Mouse (Mus musculus) midbrain, embryonic 14.5 days (tissue): Measurements from ENCODE around the gene Fam193a. TPM values are rescaled to one million over a fixed set of nuclear protein-coding genes. Genes with fewer than 3 reads are reported as not detected.

Experiments used
- ATAC-seq: fragments of 200-750 bp; cut with Nextera tagmentation; 2 replicates; pipeline ENCODE4 v1.8.0; 2017; ENCODE audit warnings: moderate number of reproducible peaks, moderate library complexity; ENCODE audit not compliant: low FRiP score, low TSS enrichment
- DNase-seq: peaks from one replicate; pipeline ENCODE4 v3.0.0-alpha.2; 2015
- H3K27ac ChIP-seq: fragments of 300-500 bp; sonication (generic); replicated peaks from 2 replicates; pipeline ENCODE4 v1.5.1; 2014; ENCODE audit warnings: mild to moderate bottlenecking, low read depth, low read length, moderate library complexity
- H3K27me3 ChIP-seq: fragments of 300-500 bp; sonication (generic); 2 replicates; pipeline ENCODE4 v1.6.1; 2014; ENCODE audit warnings: low read length, control low read depth, mixed read lengths; ENCODE audit not compliant: control insufficient read depth, insufficient read depth
- H3K36me3 ChIP-seq: fragments of 300-500 bp; sonication (generic); 2 replicates; pipeline ENCODE4 v1.6.1; 2014; ENCODE audit warnings: low read length, control low read depth; ENCODE audit not compliant: control insufficient read depth, insufficient read depth
- H3K4me1 ChIP-seq: fragments of 300-500 bp; sonication (generic); 2 replicates; pipeline ENCODE4 v1.6.1; 2014; ENCODE audit warnings: mild to moderate bottlenecking, antibody characterized with exemption, low read length, control low read depth; ENCODE audit not compliant: control insufficient read depth, insufficient read depth
- H3K4me2 ChIP-seq: fragments of 300-500 bp; sonication (generic); 2 replicates; pipeline ENCODE4 v1.6.1; 2014; ENCODE audit warnings: mild to moderate bottlenecking, low read length, moderate library complexity
- H3K4me3 ChIP-seq: fragments of 300-500 bp; sonication (generic); replicated peaks from 2 replicates; pipeline ENCODE4 v1.5.1; 2014; ENCODE audit warnings: low read depth, low read length
- H3K9ac ChIP-seq: fragments of 300-500 bp; sonication (generic); replicated peaks from 2 replicates; pipeline ENCODE4 v1.6.1; 2014; ENCODE audit warnings: mild to moderate bottlenecking, low read length, moderate library complexity
- H3K9me3 ChIP-seq: fragments of 300-500 bp; sonication (generic); 2 replicates; pipeline ENCODE4 v1.6.1; 2016; ENCODE audit warnings: low read length, control low read depth, mixed read lengths; ENCODE audit not compliant: control insufficient read depth
- WGBS: fragments of 180-500 bp; shearing (Covaris S2); extraction: QIAGEN DNeasy Blood & Tissue Kit; methylation state at CpG from one replicate; pipeline ENCODE4 v1.1.7; 2014; 5-methylcytosine and 5-hydroxymethylcytosine counted together
- polyA plus RNA-seq: library from polyadenylated mRNA; unstranded; fragments of >200 nt; fragmentation: Nextera tagmentation; extraction: Ambion mirVana; gene quantifications from 2 replicates; pipeline ENCODE4 v1.2.1, GENCODE M21; 2014

Fam193a gene
- polyA plus RNA-seq, 1 experiment from 2014 or later: 21.9 TPM

- WGBS: 86% methylated on average over 5 of the region's 5 CpGs
- Histone ChIP-seq H3K27me3 (no peaks in the 10 kb centered on the region), H3K4me2 (no peak overlapping the region), H3K27ac (no peak overlapping the region), H3K9ac (no peak overlapping the region), H3K9me3 (no peaks in the 10 kb centered on the region), H3K4me3 (no peak overlapping the region), H3K36me3 (no peaks in the 10 kb centered on the region), H3K4me1 (no peaks in the 10 kb centered on the region)
- ATAC-seq (no peak), DNase-seq (no peak)
These were observed 165.2 kb downstream of the Fam193a start for GRCm38 (mm10) chr5:34534776-34535581.

DNA sequence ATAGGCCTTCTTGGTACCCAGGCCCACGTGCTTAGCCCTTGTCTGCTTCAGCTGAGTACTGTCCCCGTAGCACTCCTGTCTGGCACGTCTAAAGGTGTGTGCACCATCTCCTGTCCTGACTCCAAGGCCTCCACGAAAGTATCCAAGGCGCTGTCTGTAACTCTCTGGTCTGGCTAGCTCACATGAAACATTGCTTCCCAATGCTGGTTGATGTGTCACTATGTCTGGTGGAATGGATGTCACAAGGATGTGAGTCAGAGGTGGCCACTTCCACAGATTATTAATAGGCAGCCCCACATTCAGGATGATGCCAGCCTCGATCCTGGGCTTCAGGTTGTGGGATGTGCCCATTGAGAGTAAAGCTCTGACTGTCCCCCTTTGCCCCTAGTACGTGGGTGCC is 166.1 kb downstream of the Fam193a start:
- H3K4me3 ChIP-seq: no peak overlapping the region
- ATAC-seq: no peak
- H3K9ac ChIP-seq: no peak overlapping the region
- no peaks in the 10 kb centered on the region for H3K4me1 ChIP-seq
- no peaks in the 10 kb centered on the region for H3K9me3 ChIP-seq
- DNase-seq: no peak
- no peak overlapping the region for H3K27ac ChIP-seq
- H3K36me3 ChIP-seq: no peaks in the 10 kb centered on the region
- 82% methylated on average over 7 of the region's 7 CpGs for WGBS
- H3K27me3 ChIP-seq: no peaks in the 10 kb centered on the region
- no peak overlapping the region for H3K4me2 ChIP-seq

Other genes with a start within 250 kb of the Fam193a start
- gene Poln, start 200.5 kb upstream of the Fam193a start, polyA plus RNA-seq: 0.27 and 0.58 TPM in 2 replicates
- gene Haus3, start 200.4 kb upstream of the Fam193a start, polyA plus RNA-seq: 12.8 and 16.4 TPM in 2 replicates
- gene Mxd4, start 182.2 kb upstream of the Fam193a start, polyA plus RNA-seq: 32.5 and 35.7 TPM in 2 replicates
- 2.8 and 3.2 TPM in 2 replicates for gene Zfyve28, start 81.5 kb upstream of the Fam193a start, polyA plus RNA-seq
- gene Cfap99, start 81.3 kb upstream of the Fam193a start, polyA plus RNA-seq: 0.09 TPM in 1 of 2 replicates, not detected in the other
- 110 and 152 TPM in 2 replicates for gene Rnf4, start 33.6 kb upstream of the Fam193a start, polyA plus RNA-seq
- 5.9 and 6.2 TPM in 2 replicates for gene Tnip2, start 144.1 kb downstream of the Fam193a start, polyA plus RNA-seq
- 21.7 and 30.6 TPM in 2 replicates for gene Sh3bp2, start 155.9 kb downstream of the Fam193a start, polyA plus RNA-seq
- 204 and 221 TPM in 2 replicates for gene Add1, start 203.7 kb downstream of the Fam193a start, polyA plus RNA-seq